Mouse (Mus musculus) midbrain, embryonic 12.5 days (tissue): ENCODE data around the gene Sh3tc1. TPM values are rescaled to one million over a fixed set of nuclear protein-coding genes. Genes with fewer than 3 reads are reported as not detected.
A peak's percentile ranks its signal among the peaks of the same experiment; 100 is the strongest.

ENCODE experiments used
- ATAC-seq: fragments of 200-750 bp; cut with Nextera tagmentation; 2 replicates; pipeline ENCODE4 v1.8.0; 2017; ENCODE audit warnings: low read depth, moderate TSS enrichment, moderate library complexity; ENCODE audit not compliant: low FRiP score
- H3K27ac ChIP-seq: fragments of 300-500 bp; sonication (generic); replicated peaks from 2 replicates; pipeline ENCODE4 v1.5.1; 2016; ENCODE audit warnings: mild to moderate bottlenecking
- H3K27me3 ChIP-seq: fragments of 300-500 bp; sonication (generic); 2 replicates; pipeline ENCODE4 v1.6.1; 2016; ENCODE audit warnings: mild to moderate bottlenecking
- H3K36me3 ChIP-seq: fragments of 300-500 bp; sonication (generic); 2 replicates; pipeline ENCODE4 v1.6.1; 2016
- H3K4me1 ChIP-seq: fragments of 300-500 bp; sonication (generic); 2 replicates; pipeline ENCODE4 v1.6.1; 2016
- H3K4me2 ChIP-seq: fragments of 300-500 bp; sonication (generic); replicated peaks from 2 replicates; pipeline ENCODE4 v1.6.1; 2016; ENCODE audit warnings: mild to moderate bottlenecking, moderate library complexity
- H3K4me3 ChIP-seq: fragments of 300-500 bp; sonication (generic); 2 replicates; pipeline ENCODE4 v1.5.1; 2016; ENCODE audit warnings: mild to moderate bottlenecking
- H3K9ac ChIP-seq: fragments of 300-500 bp; sonication (generic); replicated peaks from 2 replicates; pipeline ENCODE4 v1.6.1; 2016; ENCODE audit warnings: mild to moderate bottlenecking, moderate library complexity
- H3K9me3 ChIP-seq: fragments of 300-500 bp; sonication (generic); 2 replicates; pipeline ENCODE4 v1.6.1; 2016; ENCODE audit warnings: mild to moderate bottlenecking
- WGBS: fragments of 180-500 bp; shearing (Covaris S2); methylation state at CpG from one replicate; pipeline ENCODE4 v1.1.7; 2016; 5-methylcytosine and 5-hydroxymethylcytosine counted together
- polyA plus RNA-seq: library from polyadenylated mRNA; unstranded; fragments of >200 nt; fragmentation: Nextera tagmentation; extraction: Ambion mirVana; gene quantifications from 2 replicates; pipeline ENCODE4 v1.2.1, GENCODE M21; 2016

Sh3tc1 gene
- polyA plus RNA-seq, 1 experiment from 2014 or later: 3.2 TPM

GRCm38 (mm10) chr5:35671474-35671891 is 68.3 kb downstream of the Sh3tc1 start:
- Histone ChIP-seq H3K4me1 (0 out of 2 replicates have a peak, but pooled peaks cover 6% of the 10 kb centered on the region), H3K9me3 (no peaks in the 10 kb centered on the region), H3K9ac (no peak overlapping the region), H3K4me2 (no peak overlapping the region), H3K36me3 (no peaks in the 10 kb centered on the region), H3K27me3 (no peaks in the 10 kb centered on the region), H3K4me3 (no peak overlapping the region), H3K27ac (no peak overlapping the region)
- no peak for ATAC-seq
- 76% methylated on average over 9 of the region's 9 CpGs for WGBS

DNA sequence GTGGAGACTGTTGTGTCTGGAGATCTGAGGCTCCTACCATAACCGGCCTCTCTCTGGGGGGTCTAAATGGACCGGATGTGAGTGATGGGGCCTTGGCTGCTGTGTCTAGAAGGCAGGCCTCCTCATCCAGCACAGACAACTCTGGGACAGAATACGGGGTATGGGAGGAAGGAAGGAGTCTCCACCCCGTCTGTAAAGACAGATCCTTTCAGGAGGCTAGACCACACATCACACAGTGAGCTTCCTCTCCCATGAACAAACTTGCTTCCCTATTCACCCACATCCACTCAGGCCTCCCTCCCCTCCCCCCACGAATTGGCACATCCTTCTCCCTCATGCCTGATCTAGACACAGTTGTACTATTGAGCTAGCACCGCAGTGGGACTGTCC is 69.4 kb downstream of the Sh3tc1 start:
- no peak for ATAC-seq
- no peaks in the 10 kb centered on the region for H3K36me3 ChIP-seq
- no peaks in the 10 kb centered on the region for H3K27me3 ChIP-seq
- no peak overlapping the region for H3K9ac ChIP-seq
- 0 out of 2 replicates have a peak, but pooled peaks cover 6% of the 10 kb centered on the region for H3K4me1 ChIP-seq
- H3K4me3 ChIP-seq: no peak overlapping the region
- no peak overlapping the region for H3K4me2 ChIP-seq
- no peaks in the 10 kb centered on the region for H3K9me3 ChIP-seq
- 0 out of 2 replicates have a peak overlapping the region, but pooled peaks have one; percentile 36 for H3K27ac ChIP-seq
- 57% methylated on average over 6 of the region's 6 CpGs for WGBS

DNA sequence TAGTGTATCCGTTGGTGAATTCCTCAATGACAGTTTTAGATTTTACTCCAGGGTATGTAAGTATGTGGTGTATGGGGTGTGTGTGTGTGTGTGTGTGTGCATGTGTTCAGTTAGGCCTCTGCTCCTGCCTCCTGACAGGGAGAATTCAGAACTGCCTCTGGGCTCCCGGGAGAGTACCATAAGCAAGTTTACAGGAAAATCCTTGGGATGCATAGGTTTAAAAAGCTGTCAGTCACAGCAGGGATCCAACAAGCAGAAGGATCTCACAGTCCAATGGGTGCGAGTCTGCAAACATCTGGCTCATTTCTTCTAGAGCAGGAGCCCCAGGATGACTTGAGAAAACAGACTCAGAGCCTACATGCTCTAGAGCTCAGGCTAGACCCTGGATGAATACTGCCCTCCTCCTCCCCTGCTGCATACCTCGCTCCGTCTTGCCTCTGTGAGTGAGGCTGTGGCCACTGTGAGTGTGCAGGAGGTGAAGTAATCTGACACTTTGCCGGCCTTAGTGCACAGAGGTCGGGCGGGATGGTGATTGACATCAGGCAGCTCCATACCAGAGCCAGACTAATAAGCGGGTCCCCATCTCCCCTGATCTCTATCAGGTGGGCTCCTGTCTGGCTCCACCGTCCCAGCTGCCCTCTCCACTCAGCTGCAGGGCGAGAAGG is 69.9 kb downstream of the Sh3tc1 start:
- no peaks in the 10 kb centered on the region for H3K27me3 ChIP-seq
- H3K9ac ChIP-seq: no peak overlapping the region
- H3K36me3 ChIP-seq: no peaks in the 10 kb centered on the region
- H3K27ac ChIP-seq: no peak overlapping the region
- H3K4me2 ChIP-seq: no peak overlapping the region
- WGBS: 30% methylated on average over 11 of the region's 11 CpGs
- H3K4me3 ChIP-seq: no peak overlapping the region
- no peak for ATAC-seq
- H3K9me3 ChIP-seq: no peaks in the 10 kb centered on the region
- H3K4me1 ChIP-seq: 0 out of 2 replicates have a peak, but pooled peaks cover 6% of the 10 kb centered on the region

GRCm38 (mm10) chr5:35666152-35666551 is 73.6 kb downstream of the Sh3tc1 start:
- H3K4me3 ChIP-seq: no peak overlapping the region
- no peak overlapping the region for H3K27ac ChIP-seq
- no peaks in the 10 kb centered on the region for H3K27me3 ChIP-seq
- H3K9me3 ChIP-seq: no peaks in the 10 kb centered on the region
- H3K4me1 ChIP-seq: 0 out of 2 replicates have a peak, but pooled peaks cover 3% of the 10 kb centered on the region
- no peaks in the 10 kb centered on the region for H3K36me3 ChIP-seq
- no peak overlapping the region for H3K9ac ChIP-seq
- WGBS: 93% methylated on average over 7 of the region's 7 CpGs
- no peak overlapping the region for H3K4me2 ChIP-seq
- no peak for ATAC-seq

- no peak overlapping the region for H3K4me2 ChIP-seq
- WGBS: 86% methylated on average over 9 of the region's 9 CpGs
Measured at GRCm38 (mm10) chr5:35662021-35662545, 77.7 kb downstream of the Sh3tc1 start.

GRCm38 (mm10) chr5:35661210-35661609 is 78.6 kb downstream of the Sh3tc1 start:
- no peak overlapping the region for H3K4me3 ChIP-seq
- WGBS: 82% methylated on average over 6 of the region's 6 CpGs
- ATAC-seq: no peak

More at GRCm38 (mm10) chr5:35662021-35662545, 77.7 kb downstream of the Sh3tc1 start:
- no peaks in the 10 kb centered on the region for H3K9me3 ChIP-seq
- no peak overlapping the region for H3K27ac ChIP-seq
- H3K27me3 ChIP-seq: no peaks in the 10 kb centered on the region
- H3K4me3 ChIP-seq: no peak overlapping the region
- H3K9ac ChIP-seq: no peak overlapping the region
- ATAC-seq: no peak
- no peaks in the 10 kb centered on the region for H3K36me3 ChIP-seq
- no peaks in the 10 kb centered on the region for H3K4me1 ChIP-seq

DNA sequence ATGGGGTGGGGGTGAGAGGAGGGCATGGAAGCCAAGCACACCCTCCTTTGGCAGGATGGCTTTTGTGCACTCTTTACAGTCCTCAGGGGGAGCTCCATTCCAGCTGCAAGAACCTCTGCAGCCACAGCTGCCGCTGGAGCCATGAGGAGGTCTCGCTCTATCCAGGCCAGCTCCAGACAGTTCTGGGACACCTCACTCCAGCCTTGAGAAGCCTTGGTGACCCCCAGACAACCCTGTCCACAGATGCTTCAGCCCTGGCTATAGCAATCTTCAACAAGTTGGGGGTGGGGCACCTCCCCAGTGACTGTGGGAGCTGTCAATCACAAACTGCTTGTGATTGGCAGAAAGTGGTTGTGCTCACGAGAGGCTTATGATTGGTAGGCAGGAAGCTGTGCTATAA is 80.3 kb downstream of the Sh3tc1 start:
- H3K27me3 ChIP-seq: no peaks in the 10 kb centered on the region
- H3K4me1 ChIP-seq: no peaks in the 10 kb centered on the region
- H3K4me2 ChIP-seq: no peak overlapping the region
- no peak for ATAC-seq
- H3K36me3 ChIP-seq: no peaks in the 10 kb centered on the region
- H3K27ac ChIP-seq: no peak overlapping the region
- no peak overlapping the region for H3K4me3 ChIP-seq
- WGBS: 73% methylated on average over 3 of the region's 3 CpGs
- no peaks in the 10 kb centered on the region for H3K9me3 ChIP-seq
- no peak overlapping the region for H3K9ac ChIP-seq

More at GRCm38 (mm10) chr5:35661210-35661609, 78.6 kb downstream of the Sh3tc1 start:
- no peaks in the 10 kb centered on the region for H3K9me3 ChIP-seq
- no peaks in the 10 kb centered on the region for H3K27me3 ChIP-seq
- H3K9ac ChIP-seq: no peak overlapping the region
- no peaks in the 10 kb centered on the region for H3K4me1 ChIP-seq
- H3K4me2 ChIP-seq: no peak overlapping the region
- no peak overlapping the region for H3K27ac ChIP-seq
- no peaks in the 10 kb centered on the region for H3K36me3 ChIP-seq

GRCm38 (mm10) chr5:35655753-35656485 is 83.9 kb downstream of the Sh3tc1 start:
- Histone ChIP-seq H3K27me3 (no peaks in the 10 kb centered on the region), H3K4me1 (no peaks in the 10 kb centered on the region), H3K4me2 (no peak overlapping the region), H3K9me3 (no peaks in the 10 kb centered on the region), H3K4me3 (no peak overlapping the region), H3K36me3 (no peaks in the 10 kb centered on the region), H3K9ac (no peak overlapping the region), H3K27ac (no peak overlapping the region)
- ATAC-seq: no peak
- WGBS: 85% methylated on average over 10 of the region's 10 CpGs

- Histone ChIP-seq H3K27ac (no peak overlapping the region), H3K9ac (no peak overlapping the region), H3K4me3 (no peak overlapping the region), H3K36me3 (no peaks in the 10 kb centered on the region), H3K27me3 (no peaks in the 10 kb centered on the region), H3K4me1 (no peaks in the 10 kb centered on the region), H3K9me3 (no peaks in the 10 kb centered on the region), H3K4me2 (no peak overlapping the region)
- ATAC-seq: no peak
- WGBS: 83% methylated on average over 9 of the region's 9 CpGs
Measured at GRCm38 (mm10) chr5:35653743-35654395, 85.9 kb downstream of the Sh3tc1 start.

DNA sequence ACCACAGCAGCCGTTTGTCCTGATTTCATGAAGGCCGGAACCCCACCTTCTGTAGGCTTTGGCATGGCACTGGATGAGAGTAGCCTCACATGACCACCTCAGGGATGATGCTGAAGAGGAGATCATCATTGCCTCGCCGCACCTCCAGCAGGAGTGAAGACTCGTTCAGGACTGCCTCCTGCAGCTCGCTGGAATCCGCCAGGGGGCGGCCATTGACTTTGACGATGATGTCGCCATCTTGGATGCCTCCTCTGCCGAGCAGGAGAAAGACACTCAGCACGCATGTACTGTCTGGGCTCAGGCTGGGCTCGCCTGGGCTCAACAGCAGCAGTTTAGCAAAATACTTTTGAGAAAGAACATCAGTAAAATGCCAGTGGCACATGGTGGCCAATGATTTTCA is 86.9 kb downstream of the Sh3tc1 start:
- H3K36me3 ChIP-seq: no peaks in the 10 kb centered on the region
- H3K27ac ChIP-seq: no peak overlapping the region
- no peak for ATAC-seq
- WGBS: 86% methylated on average over 13 of the region's 13 CpGs
- no peak overlapping the region for H3K4me3 ChIP-seq
- H3K4me2 ChIP-seq: no peak overlapping the region
- H3K4me1 ChIP-seq: no peaks in the 10 kb centered on the region
- H3K27me3 ChIP-seq: no peaks in the 10 kb centered on the region
- no peaks in the 10 kb centered on the region for H3K9me3 ChIP-seq
- H3K9ac ChIP-seq: no peak overlapping the region

GRCm38 (mm10) chr5:35652319-35652718 is 87.5 kb downstream of the Sh3tc1 start:
- H3K4me1 ChIP-seq: no peaks in the 10 kb centered on the region
- no peak overlapping the region for H3K9ac ChIP-seq
- WGBS: 77% methylated on average over 3 of the region's 3 CpGs

DNA sequence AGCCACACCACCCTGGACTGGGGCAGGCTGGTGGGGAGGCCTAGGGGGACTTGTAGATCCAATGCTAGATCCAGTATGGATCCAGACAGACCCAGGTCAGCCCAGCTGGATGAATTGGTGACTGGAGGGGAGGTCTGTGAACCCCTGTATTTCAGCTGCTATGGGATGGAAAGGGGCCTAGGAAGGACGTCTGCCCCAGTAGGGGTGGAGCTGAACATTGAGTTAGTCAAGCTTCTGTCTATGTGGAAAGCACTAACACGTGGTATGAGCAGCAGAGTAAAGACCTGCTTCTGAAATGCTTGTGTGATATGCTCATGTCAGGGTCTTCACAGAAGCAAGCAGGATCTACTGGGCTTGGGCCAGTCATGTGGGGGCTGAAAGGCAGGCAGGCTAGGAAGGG is 91.6 kb downstream of the Sh3tc1 start:
- H3K27ac ChIP-seq: no peak overlapping the region

More at GRCm38 (mm10) chr5:35652319-35652718, 87.5 kb downstream of the Sh3tc1 start:
- Histone ChIP-seq H3K9me3 (no peaks in the 10 kb centered on the region), H3K4me2 (no peak overlapping the region), H3K4me3 (no peak overlapping the region), H3K27me3 (no peaks in the 10 kb centered on the region), H3K36me3 (no peaks in the 10 kb centered on the region), H3K27ac (no peak overlapping the region)
- ATAC-seq: no peak

More for the DNA sequence above, 91.6 kb downstream of the Sh3tc1 start:
- H3K9me3 ChIP-seq: no peaks in the 10 kb centered on the region
- no peaks in the 10 kb centered on the region for H3K36me3 ChIP-seq
- no peak overlapping the region for H3K4me2 ChIP-seq
- H3K27me3 ChIP-seq: no peaks in the 10 kb centered on the region
- 54% methylated on average over 2 of the region's 2 CpGs for WGBS
- H3K9ac ChIP-seq: no peak overlapping the region
- H3K4me1 ChIP-seq: no peaks in the 10 kb centered on the region
- no peak for ATAC-seq
- H3K4me3 ChIP-seq: no peak overlapping the region
